Mouse (Mus musculus) retina, postnatal 1 day (tissue): ENCODE measurements at regions not wholly inside any gene's neighbourhood (a gene's known extent, or its start where the extent isn't known, plus 50 kb on each side); places are given as distances from the start of the nearest gene placed in this dataset.
A peak's percentile ranks its signal among the peaks of the same experiment; 100 is the strongest.

Experiments
- DNase-seq: peaks from one replicate; pipeline ENCODE4 v3.0.0-alpha.2; 2012

GRCm38 (mm10) chr10:124320191-124321110 lies 1056.7 kb downstream of the Fam19a2 start:
- no peak for DNase-seq

- no peak for DNase-seq
Observed at GRCm38 (mm10) chr10:124332491-124332890, 1056.8 kb downstream of the Slc16a7 start.

DNA sequence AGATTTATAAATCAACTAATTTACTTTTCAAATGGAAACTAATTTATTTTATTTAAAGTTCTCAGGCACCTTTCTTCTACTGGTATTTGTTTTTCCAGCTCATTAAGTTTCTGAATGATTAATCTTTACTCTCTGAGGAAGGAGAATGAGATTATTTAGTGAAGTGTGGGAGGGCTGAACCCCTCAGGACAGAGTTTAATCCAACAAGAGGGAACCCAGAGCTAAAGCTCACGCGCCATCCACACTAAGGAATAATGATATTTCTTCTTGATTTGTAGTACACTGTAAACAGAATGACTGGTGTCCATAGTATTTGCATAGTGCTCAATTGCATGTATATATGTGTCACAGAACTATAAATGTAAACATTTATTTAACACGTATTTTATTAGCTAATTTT lies 1050.3 kb downstream of the Slc16a7 start:
- no peak for DNase-seq

- DNase-seq, result peak; percentile 84
Observed at GRCm38 (mm10) chr10:124349300-124349699, 1040.0 kb downstream of the Slc16a7 start.

DNA sequence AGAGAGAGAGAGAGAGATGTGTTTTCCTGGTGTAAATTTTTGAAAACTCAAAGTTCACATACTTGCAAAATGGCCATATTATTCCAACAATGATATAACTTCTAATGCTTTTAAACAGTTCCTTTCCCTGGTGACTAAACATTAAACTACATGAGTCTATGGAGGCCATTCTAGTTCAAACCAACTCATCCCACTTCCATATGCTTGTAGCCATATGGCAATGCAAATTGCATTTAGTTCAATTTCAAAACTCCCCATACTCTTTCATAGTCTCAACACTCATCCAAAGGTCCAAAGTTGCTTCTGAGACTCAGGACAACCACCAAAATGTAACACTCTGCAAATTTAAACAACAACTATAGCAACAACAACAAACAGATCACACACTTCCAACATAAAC lies 1026.5 kb downstream of the Slc16a7 start:
- no peak for DNase-seq

DNA sequence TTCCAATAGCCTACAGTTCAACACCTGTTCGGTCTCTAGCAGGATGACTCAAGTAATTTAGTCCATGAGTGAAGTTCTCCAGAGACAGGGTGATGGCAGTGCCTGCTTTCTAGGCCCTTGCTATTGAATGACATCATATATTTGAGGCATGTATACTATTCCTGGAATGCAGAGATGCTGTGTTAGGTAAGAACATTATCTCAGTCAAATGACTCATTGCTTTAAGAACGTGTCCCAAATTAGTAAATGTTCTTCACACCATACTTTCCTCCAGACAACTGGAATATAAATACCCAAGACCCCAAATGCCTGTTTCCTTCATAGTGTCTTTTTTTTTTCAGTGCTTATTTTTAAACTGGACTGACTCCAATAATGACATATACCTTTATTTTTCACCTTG lies 1018.3 kb downstream of the Slc16a7 start:
- no peak for DNase-seq

DNA sequence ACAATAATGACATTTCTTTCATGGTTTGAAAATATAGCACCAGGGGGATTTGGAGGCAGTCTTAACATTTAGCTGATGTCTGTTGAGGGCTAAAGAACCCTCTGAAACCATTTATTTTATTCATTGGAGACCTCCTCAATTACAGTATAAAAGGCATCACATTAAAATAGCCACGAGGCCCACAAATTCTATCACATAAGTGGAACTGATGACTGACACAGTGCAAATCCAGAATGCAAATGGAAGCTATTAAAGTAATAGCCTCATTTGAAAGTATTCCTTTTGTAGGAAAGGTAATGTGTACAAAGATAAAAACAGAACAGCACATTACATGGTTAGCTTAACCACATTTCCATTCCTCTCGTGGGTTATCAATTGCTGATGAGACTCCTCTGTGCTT lies 986.6 kb downstream of the Slc16a7 start:
- DNase-seq, result no peak

DNA sequence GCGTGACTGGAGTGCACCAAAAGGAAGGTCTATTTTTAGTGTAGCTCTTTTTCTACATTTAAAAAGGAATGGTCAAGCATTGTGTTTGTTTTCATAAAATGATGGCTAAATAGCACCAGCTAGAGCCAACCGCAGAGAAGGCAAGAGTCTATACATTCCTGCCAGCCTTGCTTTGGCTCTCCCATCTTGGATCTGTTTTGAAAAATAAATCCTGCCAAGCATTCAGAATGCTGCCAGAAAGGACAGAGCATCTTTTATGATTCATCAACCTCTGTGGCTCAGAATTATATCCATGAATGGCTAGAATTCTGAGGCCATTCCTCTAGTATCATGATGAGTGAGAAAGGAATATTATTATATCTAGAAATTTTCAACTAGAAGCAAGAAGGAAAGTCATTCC lies 979.6 kb downstream of the Slc16a7 start:
- no peak for DNase-seq

DNA sequence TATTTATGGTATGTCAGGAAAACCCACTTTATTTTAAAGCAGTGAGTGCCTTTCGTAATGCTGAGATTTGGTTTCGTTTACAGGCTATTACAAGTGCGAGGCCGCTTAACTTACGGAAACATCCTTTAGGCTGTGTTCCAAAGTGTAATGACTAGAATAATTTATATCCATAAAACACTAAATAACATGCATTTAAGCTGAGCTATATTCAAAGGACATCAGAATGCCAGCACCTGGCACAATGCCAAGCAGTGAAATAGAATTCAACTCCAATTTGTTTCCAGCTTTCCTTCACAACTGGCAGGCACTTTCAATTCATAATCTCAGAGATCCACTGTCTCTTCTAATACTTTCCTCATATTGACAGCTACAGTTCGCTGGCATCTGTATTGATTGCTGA lies 972.7 kb downstream of the Slc16a7 start:
- peak; percentile 16 for DNase-seq

DNA sequence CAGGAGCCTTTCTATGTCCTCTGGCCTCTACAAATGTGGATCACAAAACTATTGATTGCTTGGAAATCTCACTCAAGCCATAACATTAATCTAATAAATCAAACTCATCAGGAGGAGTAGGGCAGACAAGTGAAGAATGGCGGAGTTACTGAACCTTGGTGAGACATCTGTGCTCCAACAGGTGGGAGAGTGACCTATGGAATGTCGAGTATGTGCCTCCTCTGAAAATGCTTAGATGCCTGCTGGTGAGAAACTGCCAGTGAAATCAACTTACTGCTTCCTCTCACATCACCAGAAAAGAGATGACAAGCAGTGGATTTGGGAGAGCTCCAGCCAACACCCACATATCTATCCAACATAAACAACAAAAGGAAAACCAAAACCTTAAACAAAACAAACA lies 965.8 kb downstream of the Slc16a7 start:
- DNase-seq, result no peak
